Mouse (Mus musculus): ENCODE results near the gene Rita1.

Rita1 gene

DNA sequence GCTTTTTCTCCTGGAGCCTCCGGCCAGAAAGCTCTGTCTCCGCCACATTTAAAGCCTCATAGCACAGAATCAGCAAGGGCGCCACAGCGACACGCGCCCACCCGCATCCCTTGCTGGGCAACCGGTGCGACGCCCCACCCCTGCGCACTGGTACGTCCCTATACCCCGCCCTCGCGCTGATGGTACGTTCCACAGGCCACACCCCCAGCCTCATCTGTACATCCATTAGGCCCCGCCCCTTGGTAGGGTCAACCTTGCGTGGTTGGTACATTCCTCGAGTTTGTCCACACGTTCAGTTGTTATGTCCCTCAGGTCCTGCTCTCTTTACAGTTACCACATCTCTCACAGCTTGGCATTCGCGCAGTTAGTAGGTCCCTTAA lies at the start of gene Rita1, which contains the start of gene Ddx54:
TSS of gene Rita1 (minus strand) at position 148 of the 380 bp plus-strand sequence.
TSS of gene Ddx54 (plus strand) at position 298 of the 380 bp plus-strand sequence.
- peak; percentile 94 to 96 for DNase-seq (ENCODE audit: low spot score in 2 of 2)

DNA sequence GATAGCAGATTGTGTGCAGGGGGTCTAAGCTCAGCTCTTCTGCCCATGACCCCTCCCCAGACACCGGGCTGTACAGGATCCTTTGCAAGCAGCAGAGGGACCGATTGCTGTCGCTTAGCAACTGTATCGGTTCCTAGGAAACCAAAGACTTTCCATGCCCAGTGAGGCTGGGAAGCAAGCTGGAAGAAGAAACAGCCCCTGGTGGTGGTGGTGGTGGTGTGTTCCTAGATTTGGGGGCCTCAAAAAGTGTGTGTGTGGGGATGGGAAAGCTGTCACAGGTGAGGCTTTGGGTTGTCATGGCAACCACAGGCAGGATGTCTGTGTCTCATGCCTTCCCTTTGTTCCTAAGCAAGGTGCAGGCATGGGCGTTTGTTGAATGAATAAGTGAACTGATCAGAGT lies 48.4 kb upstream of the Rita1 start:
- DNase-seq (ENCODE audit: low spot score in 2 of 2), result no peak

DNA sequence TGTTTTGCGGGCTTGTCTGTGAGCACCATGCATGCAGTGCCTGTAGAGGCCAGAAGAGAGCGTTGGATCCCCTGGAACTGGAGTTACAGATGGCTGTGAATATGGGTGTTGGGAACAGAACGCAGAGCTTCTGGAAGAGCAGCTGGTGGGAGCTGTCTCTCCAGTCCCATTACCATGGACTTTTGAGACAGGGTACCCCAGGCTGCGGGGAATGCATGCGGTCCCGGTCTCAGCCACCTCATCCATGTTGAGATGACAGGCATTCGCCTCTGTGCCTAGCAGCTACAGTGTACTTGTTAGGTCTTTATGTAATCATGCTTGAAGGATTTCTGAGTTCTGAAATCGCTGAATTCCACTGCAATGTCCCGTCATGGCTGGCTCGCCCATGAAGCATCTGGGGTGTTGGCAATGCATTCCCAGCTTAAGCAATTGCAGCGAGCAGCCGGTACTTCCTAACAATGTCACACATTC lies 43.9 kb upstream of the Rita1 start:
- DNase-seq (ENCODE audit: low spot score in 2 of 2), result no peak

DNA sequence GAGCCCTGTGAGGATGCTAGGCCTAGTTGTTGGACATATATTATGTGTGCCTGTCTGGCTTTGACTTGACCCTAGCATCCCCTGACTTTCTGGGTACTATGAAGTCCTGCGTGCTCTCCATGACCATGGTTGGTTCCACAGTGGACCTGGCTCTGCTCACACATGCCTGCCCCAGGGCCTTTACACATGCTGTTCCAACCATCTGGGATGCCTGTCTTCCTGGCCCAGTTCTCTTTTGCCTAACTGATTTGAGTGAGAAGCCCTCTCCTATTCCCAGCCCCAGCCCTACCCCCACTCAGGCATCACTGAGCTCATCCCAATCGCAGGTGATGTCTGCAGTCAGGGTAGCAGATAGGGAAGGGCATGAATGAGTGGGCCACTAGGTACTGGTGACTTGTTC lies 41.5 kb upstream of the Rita1 start:
- no peak for DNase-seq (ENCODE audit: low spot score in 2 of 2)

DNA sequence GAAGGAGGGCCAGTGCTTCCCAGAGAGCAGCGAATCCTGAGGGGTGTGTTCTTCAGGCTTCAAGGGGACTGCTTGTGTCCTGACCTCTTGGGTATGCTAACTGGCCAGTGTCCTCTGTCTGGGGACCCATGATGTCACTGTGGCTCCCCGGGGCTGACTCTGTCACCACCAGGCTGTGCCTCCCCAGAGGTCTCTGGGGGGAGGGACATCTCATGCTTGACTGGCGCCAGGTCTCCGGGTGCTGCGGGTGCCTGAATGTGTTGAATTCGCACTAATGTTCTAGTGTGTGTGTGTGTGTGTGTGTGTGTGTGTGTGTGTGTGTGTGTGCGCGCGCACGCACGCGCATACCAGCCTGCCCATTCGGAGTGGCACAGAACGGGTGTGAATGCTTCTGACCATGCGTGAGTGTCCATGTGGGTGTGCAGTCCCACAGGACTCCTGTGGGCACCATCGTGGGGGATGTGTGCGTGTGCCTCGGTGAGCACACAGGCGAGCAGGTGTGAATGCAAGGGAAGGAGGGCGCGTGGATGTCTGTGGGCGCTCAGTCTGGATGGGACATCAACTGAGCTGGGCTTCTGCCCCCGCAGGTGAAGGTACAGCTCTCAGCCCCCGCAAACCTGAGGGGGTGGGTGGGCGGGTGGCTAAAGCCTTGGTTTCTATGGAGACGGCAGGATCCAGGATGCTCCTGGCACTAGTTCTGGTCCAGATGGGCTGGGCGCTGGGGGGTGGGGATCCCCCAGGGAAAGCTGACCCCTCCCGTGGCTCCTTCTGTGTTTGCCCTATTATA lies 40.7 kb upstream of the Rita1 start:
- DNase-seq (ENCODE audit: low spot score in 2 of 2), result peak; percentile 57 to 62

DNA sequence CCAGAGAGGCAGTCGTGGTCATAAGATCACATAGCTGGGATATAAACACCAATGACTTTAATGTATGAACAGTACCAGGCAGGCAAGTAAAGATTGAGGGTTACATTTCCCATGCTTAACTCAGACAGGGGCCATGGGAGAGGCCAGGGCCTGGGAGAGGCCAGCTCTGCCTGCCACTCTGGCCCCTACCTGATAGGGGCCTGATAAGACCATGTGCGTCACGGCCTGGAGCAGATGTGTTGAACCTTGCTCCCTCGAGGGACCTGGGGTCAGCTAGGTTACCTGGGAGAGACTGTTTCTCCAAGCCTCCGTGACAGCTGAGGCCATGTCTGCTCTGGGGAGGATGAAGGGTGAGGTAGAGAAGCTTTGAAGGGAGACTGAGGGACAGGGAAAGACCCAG lies 38.8 kb upstream of the Rita1 start:
- no peak for DNase-seq (ENCODE audit: low spot score in 2 of 2)

DNA sequence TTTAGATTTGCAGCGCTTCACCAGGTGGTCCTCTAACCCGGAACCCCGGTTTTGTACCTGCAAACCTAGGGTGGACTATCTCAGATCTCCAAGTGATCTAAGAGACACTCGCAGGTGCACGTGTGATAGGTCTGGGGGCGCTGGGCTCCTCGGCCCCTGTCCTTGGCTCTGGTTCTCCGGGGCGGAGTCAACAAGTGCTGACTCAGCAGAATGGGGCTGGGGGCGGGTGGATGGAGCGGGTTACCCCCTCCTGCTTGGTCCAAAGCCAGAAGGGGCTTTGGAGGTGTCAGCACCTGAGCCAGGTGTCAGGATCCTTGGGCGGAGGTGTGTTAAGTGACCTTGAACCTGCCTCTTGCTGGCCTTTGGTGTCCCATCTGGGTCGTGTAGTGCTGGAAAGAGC lies 37.5 kb upstream of the Rita1 start:
- DNase-seq (ENCODE audit: low spot score in 2 of 2), result no peak

DNA sequence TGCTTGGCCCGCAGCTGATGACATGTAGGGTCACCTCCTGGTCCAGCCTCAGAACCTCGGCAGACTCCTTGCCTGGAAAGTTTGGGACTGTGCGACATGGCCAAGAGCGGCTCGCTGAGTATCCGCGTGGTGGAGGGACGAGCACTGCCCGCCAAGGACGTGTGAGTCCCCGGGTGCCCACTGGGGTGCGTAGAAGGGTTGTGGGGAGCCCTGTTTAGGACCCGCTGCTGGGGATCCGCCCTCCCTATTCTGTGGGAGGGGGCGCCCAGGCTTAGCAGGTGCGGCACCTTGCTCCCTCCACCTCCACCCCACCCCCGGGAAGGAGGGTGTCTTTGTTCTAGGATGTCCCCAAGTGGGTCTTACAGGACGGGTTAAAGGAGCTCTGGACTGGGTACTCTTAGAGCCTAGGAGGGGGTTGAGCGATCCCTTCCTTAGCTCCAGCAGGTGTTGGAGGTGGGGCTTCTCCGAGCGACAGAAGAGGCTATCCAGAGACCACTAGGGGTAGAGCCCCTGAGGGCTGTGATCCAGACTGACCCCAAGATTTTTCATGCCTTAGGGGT lies 37.1 kb upstream of the Rita1 start:
- peak; percentile 35 to 46 for DNase-seq (ENCODE audit: low spot score in 2 of 2)

DNA sequence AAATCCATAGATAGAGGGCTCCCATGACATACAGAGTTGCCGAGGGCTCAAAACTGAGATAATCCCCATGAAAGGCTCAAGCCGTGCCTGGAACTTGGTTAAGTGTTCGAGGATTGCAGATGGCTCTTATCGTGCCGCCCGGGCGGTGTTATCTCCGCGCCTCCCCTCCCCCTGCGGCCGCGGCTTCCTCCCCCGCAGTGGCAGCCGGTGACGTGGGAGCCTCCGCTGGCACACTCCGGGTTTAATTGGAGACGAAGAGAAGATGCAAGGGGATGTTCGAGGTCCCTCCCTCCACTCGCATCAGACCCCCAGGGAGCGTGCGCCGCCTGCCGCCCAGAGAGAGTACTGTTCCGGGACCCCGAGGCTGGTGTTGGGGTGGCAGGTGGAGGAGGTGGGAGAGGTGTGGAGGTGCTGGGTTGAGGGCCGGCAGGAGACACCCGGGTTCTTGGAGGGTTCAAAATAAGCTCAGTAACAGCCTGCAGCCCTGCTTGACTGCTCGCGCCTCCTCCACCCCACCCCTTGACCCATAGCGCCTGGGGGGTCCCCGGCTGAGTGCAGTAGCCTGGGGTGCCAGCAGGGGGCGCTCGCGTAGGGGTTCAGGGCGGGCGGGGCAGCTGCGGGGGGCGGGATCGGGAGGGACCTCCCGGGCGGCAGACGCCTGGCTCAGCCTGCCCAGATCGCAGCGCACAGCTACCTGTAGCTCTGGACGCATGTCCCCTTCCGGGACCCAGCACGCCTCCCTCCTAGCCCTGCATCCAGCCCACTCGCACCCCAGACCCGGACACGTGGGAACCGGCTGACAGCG lies 36.4 kb upstream of the Rita1 start, which contains the start of gene Rasal1:
TSS of gene Rasal1 (plus strand) at position 244 of the 805 bp plus-strand sequence.
- DNase-seq (ENCODE audit: low spot score in 2 of 2), result peak; percentile 79 to 81

DNA sequence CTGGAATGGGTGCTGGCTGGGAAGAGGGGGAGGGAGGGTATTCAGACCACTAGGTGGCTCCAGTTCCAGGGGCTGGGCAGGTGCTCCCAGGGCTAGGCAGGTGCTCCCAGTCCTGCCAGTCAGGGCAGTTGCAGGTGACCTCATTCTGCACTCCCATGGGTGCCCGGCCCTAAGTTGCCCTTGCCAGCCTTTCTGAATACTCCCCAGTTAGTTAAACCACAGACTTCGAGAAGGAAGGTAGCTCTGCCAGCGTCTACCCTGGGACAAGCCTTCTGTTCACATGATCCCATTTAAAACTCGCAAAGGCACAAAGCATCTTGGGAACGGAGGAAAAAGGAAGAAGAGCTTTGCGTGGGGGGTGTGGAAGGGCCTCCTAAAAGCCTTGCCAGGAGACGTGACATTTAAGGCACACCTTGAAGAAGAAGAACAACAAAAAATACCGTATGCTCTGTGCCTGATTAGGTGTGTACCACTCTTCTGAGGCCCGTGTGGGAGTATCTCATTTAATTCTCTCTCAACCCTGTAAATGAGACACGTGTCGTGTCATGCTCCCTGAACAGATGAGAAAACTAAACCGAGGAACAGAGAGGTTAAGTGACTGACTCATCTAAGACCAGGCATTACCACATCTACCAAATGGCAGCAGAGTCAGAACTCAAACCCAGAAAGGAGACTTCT lies 35.6 kb upstream of the Rita1 start:
- DNase-seq (ENCODE audit: low spot score in 2 of 2), result peak in 1 of 2 experiments; percentile 34

DNA sequence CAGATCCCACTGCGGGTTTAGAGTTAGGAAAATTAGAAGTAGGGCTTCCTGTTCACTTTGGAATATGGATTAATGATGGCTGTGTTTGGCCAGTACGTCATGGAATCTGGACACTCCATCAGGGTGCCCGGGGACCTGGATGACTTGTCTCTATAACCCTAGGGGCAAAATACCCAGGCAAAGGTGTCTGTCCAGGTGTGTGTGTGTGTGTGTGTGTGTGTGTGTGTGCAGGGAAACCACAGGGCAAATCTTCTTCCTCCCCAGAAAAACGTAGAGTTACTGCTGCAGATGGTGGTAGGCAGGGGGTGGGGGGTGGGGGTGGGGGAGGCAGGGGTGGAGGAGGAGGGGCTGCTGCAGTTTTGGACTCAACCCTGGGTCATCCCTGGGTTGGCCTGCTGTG lies 35.0 kb upstream of the Rita1 start:
- no peak for DNase-seq (ENCODE audit: low spot score in 2 of 2)

DNA sequence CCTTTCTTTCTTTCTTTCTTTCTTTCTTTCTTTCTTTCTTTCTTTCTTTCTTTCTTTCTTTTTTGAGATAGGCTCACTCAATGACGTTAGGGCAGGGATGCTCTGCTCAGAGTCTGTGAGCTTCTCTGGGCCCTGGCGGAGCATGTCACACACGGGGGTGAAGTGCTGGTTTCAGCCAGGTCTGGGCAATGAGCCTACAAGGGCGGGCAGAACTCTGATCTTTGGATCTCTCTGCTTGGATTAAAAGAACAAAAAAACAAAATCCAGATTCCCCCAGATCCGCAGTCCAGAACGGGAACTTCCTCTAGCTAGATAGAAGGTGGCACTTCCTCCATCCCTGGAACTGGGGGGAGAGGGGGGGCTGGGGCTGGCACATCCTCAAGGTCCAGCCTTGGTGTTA lies 33.5 kb upstream of the Rita1 start:
- DNase-seq (ENCODE audit: low spot score in 2 of 2), result no peak

DNA sequence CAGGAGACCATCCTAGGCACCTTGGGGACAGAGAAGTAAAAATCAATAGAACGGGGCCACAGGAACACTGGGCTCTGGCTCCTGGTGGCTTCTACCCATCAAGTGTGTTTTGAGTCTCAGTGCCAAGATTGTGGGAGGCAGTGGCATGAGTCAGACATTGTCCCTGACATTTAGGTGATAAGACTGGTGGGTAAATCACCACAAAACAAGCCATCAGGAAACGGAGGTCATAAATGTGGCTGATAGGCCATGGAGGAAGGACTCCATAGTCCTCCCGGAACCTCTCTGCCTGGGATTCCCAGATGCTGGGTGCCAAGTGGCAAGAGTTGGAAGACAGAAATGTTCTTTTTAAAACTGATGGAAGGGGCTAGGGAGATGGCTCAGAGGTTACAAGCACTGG lies 31.8 kb upstream of the Rita1 start:
- no peak for DNase-seq (ENCODE audit: low spot score in 2 of 2)

DNA sequence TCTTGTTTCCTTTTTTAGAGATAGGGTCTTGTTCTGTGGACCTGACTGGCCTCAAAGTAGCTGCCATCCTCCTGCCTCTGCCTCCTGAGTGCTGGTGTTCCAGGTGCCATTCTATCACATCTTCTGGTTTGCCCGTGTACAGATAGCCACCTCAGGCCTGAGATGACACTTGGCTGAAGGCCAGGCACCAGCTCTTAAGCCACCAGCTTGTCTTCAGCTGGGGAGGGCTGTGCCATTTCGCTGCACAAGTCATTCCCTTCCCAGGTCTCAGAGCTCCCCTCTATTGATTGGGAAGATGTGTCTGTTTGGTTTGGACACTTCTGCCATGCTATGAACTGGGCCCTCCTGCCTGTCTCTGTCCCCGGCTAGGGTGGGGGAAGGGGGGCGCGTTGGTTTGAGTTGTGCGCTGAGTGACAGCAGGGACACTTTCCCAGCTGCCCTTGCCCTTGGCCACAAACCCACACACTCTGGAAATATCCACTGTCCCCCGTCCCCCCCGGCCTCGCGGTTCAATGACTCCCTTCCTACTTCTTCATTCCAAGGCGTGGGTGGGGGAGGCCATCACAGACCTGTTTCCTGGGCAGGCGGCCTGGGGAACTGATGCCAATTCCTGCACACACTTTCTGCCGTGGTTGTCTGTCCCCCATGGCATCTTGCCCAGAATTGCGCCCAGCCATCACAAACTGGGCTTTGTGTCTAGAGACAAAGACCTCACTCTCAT lies 31.1 kb upstream of the Rita1 start:
- no peak for DNase-seq (ENCODE audit: low spot score in 2 of 2)

DNA sequence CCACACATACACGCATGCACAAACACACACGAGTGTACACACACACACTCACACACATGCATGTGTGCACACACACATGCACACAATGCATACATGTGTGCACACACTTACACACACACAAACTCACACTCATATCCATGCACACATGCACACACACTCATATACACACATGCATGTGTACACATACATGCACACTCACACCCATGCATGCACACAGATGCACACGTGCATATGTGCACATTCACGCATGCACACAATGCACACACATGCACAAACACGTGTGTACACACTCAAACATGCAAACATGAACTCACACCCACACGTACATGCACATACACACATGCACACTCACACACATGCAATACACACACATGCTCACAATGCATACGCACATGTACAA lies 27.7 kb upstream of the Rita1 start:
- no peak for DNase-seq (ENCODE audit: low spot score in 2 of 2)

DNA sequence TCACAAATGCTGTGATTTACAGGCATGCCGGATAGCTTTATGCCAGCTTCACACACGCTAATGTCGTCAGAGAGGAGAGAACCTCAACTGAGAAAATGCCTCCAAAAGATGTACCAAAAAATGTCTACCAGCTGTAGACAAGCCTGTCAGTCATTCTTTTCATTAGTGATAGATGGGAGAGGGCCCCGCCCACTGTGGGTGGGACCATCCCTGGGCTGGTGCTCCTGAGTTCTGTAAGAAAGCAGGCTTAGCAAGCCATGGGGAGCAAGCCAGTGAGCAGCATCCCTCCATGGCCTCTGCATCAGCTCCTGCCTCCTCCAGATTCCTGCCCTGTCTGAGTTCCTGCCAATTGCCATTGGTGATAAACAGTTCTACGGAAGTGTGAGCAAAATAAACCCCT lies 23.2 kb upstream of the Rita1 start:
- DNase-seq (ENCODE audit: low spot score in 2 of 2), result no peak

DNA sequence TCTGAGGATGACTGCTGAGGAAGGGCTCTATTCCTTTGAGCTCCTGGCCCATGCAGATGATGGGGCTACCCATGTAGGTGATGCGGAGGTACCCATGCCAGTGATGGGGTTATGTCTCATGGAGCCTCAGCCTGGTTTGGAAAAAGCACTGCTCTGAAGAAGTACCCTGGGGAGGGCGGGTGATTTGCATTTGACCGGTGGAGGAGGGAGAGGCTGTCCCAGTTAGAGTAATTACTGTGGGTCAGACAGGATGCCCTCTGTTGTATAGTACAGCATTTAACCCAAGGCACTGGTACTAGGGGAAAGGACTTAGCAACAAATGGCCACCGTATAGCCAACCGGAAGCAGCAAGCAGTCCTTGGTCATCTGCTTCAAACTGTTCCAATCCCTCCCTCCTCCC lies 22.5 kb upstream of the Rita1 start:
- peak in 1 of 2 experiments; percentile 46 for DNase-seq (ENCODE audit: low spot score in 2 of 2)

DNA sequence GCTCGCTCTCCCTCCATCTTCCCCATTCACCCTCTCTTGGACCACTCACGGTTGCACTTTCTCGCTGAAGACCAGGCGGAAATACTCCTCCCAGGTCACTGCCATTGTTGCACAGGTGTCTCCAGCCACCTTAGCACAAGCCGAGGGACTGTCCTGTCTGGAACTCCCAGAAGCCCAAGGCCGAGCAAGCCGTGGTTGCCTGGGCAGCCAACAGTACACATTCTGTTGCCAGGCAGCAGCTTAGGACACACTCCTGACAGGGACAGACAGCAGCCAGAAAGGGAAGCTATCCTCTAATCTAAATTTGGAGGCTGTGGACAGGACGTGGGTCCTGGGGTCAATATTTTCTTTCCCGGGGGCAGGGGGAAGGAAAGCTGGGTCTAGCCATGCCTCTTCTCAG lies 21.7 kb upstream of the Rita1 start, which contains the start of gene Cfap73:
TSS of gene Cfap73 (minus strand) at position 105 of the 400 bp plus-strand sequence.
- DNase-seq (ENCODE audit: low spot score in 2 of 2), result no peak

DNA sequence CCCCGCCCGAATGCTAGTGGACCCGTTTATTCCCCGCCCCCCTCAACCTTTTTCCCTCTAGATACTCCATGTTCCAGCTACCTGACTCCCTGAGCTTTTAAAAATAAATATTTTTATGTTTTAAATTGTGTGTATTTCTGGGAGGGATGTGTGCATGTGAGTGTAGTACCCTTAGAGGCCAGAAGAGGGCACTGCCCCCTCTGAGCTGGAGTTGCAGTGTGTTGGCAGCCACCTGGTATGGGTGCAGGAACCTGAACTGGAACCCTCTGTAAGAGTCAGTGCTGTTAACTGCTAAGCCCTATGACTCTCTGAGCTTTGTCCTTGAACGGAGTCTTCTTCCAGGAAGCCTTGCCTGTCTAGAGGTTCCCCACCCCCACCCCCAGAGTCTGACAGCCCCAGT lies 19.5 kb upstream of the Rita1 start:
- no peak for DNase-seq (ENCODE audit: low spot score in 2 of 2)

DNA sequence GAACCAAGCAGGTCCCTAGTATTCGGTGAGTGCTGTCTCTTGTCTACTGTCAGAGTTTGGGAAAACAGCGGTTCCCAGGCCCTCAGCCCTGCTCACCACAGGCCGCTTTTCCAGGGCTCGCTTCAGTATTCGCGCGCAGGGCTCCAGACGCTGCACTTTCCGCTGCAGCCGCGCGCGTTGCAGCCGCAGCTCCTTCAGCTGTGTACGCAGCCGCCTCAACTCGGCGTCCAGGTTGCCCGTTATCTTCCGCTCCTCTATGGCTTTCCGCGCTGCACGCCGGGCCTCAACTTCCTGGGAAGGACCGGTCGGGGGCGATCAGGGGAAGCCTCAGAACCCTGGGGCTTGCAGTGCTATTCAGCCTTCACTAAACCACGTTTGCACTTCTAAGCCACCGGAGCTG lies 18.7 kb upstream of the Rita1 start:
- peak in 1 of 2 experiments; percentile 1 for DNase-seq (ENCODE audit: low spot score in 2 of 2)

DNA sequence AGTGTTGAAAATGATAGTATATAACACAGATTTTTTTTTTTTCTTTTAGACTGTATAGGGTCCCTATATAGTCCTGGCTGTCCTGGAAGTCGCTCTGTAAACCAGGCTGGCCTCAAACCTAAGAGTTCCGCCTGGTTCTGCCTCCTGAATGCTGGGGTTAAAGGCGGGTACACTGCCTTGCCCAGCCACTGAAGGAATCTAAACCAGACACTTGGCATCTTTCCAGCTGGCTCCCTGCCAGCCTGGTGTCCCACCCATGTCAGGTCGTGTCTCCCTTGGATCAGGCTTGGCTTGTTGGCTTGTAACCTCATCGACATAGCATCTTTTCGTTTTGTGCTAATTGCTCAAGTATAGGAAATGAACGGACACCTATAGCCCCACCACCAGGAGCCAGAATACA lies 16.2 kb upstream of the Rita1 start:
- no peak for DNase-seq (ENCODE audit: low spot score in 2 of 2)

Measured in spleen, postnatal 36 days (tissue).